Mouse (Mus musculus): ENCODE data around the gene Tiam1.

The Tiam1 gene

GRCm38 (mm10) chr16:89922458-89922857 lies 221.1 kb downstream of the Tiam1 start:
- DNase-seq (ENCODE audit: inconsistent age in 2 of 2, low spot score in 1 of 2): no peak

- DNase-seq (ENCODE audit: inconsistent age in 2 of 2, low spot score in 1 of 2): no peak
These were observed 222.2 kb downstream of the Tiam1 start for GRCm38 (mm10) chr16:89921370-89921769.

GRCm38 (mm10) chr16:89920417-89920816 lies 223.2 kb downstream of the Tiam1 start:
- no peak for DNase-seq (ENCODE audit: inconsistent age in 2 of 2, low spot score in 1 of 2)

- no peak for DNase-seq (ENCODE audit: inconsistent age in 2 of 2, low spot score in 1 of 2)
These were observed 226.2 kb downstream of the Tiam1 start for GRCm38 (mm10) chr16:89917404-89917803.

GRCm38 (mm10) chr16:89914946-89915345 lies 228.6 kb downstream of the Tiam1 start:
- no peak for DNase-seq (ENCODE audit: inconsistent age in 2 of 2, low spot score in 1 of 2)

- DNase-seq (ENCODE audit: inconsistent age in 2 of 2, low spot score in 1 of 2): no peak
These were observed 230.7 kb downstream of the Tiam1 start for GRCm38 (mm10) chr16:89912686-89913375.

DNA sequence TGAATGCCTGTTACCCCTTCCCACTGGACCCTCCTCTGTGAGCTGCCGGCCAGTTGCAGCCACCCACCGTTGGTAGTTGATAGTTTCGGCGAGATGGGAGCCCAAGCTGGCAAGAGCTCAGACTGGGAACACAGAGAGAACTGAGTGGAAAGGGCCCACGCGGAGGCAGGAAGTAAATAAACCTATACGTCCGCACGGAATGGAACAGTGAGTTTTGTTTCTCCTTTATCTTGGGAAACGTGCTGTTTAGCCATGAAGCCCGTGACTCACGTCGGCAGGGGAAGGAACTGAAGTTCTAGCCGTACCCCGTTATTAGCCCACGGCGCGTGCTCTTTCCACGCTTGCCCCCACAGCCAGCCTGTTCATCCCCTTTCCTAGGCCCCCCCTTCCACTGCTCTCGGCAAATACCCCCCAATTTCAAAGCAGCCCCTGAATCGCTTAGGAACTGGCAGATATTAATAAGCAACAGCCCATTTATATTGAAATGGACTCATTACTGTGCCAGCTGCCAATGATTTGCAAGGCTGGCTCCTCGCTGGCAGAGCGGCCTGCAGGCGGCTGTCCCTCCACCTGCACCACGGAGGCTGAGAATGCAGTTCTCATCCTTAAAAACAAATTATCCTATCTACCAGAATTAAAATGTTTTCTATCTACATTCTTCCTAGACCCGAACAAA lies 234.0 kb downstream of the Tiam1 start:
- no peak for DNase-seq (ENCODE audit: inconsistent age in 2 of 2, low spot score in 1 of 2)

GRCm38 (mm10) chr16:89907651-89908050 lies 235.9 kb downstream of the Tiam1 start:
- DNase-seq (ENCODE audit: inconsistent age in 2 of 2, low spot score in 1 of 2): no peak

DNA sequence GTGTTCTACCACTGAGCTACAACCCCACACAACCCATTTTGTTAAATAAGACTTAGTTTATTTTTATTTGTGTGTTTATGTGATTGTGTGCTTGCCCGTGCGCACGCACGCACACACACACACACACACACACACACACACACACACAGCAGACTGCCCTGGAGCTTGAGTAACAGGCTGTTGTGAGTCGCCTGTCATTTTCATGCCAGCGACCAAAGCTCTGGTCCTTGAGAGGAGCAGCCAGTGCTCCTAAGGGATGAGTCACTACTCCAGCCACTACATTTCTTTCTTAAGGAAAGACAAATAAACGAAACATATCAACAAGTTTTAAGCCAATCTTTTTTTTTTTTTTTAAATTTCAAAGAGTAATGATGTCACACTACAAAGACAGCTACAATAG lies 236.7 kb downstream of the Tiam1 start:
- DNase-seq (ENCODE audit: inconsistent age in 2 of 2, low spot score in 1 of 2): peak; percentile 73 to 78

DNA sequence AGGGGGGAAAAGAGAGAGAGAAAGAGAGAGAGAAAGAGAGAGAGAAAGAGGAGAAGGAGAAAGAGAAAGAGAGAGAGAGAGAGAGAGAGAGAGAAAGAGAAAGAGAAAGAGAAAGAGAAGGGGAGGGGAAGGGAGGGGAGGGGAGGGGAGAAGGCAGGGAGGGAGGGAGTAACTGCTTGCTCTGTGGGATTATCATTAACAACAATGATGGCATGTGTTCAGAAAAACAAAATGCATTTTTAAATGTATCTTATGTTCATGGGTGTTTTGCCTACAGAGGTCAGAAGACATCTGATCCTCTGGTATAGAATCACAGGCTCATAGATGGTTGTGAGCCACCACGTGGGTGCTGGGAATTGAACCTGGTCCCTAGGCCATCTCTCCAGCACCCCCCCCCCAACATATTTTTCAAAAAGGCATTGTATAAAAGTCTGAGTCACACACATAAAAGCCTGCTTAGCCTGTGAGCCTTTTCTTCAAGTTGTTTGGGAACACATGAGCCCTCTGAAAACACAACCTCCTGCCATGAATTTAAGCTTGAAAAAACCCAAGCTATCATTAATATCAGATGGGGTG lies 237.8 kb downstream of the Tiam1 start:
- DNase-seq (ENCODE audit: inconsistent age in 2 of 2, low spot score in 1 of 2): no peak

DNA sequence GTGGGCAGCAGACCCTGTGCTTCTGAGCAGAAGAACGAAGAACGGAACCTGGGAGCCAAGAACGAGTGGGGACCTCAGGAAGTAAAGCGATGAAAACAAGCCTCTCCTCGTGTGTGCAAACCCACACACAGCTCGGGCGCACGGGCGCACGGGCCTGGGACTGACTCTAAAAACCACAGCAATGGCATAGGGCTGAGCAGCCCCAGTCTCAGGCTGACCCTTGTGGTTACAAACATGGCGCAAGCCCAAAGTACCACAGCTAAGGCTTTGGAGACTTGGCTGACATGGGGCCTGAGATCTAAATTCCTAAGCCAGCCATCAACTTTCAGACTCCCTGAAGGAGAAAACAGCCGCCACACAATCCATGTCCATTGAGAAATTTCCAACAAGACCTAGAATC lies 239.4 kb downstream of the Tiam1 start:
- no peak for DNase-seq (ENCODE audit: inconsistent age in 2 of 2, low spot score in 1 of 2)

DNA sequence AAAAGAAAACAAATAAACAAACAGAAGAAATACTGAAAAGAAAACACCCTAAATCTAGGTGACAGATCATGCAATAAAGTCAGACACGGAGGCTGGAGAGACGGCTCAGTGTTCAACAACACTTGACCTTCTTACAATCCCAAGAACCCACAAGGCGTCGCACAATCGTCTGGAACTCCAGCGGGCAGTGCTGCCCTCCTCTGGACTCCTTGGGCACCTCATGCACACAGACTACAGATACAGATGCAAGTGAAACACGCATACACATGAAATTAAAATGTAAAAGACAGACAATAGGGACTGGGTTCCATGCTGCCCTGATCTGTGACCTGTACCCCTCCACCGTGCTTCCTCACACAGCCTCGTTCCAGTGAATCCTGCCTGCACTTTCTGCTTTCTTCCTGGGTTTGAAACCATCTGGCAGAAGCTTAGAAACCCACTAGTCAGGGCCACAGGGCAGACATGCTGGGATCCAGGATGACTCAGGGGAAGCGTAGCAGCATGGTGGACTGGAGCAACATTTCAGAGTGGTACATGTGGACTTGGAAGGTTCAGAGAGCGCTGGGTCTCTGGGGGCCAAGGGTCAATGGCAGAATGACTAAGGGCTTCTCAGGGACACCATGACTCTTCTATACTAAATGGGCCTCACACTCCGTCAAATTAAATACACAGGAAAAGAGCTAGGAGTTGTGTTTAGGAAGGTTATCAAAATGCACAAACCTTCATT lies 240.8 kb downstream of the Tiam1 start:
- peak; percentile 62 to 68 for DNase-seq (ENCODE audit: inconsistent age in 2 of 2, low spot score in 1 of 2)

DNA sequence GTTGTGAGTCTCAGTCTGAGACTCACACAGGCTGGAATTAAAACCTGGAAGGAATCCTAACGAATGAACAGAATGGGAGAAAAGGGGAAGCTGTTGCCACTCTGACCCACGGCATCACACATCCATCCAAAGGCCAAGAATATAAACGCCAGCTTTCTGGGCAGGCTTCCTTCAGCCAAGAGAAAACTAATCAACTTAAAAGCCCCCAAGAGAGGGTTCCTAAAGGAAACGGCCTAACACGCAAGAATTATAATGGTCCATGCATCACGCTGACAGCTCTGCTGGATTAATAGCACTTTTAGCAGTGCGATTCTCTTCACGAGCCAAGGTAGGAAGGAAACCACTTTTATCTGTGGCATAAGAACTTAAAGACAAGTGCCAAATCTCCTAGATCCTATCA lies 242.9 kb downstream of the Tiam1 start:
- no peak for DNase-seq (ENCODE audit: inconsistent age in 2 of 2, low spot score in 1 of 2)

- DNase-seq (ENCODE audit: inconsistent age in 2 of 2, low spot score in 1 of 2): no peak
These were observed 244.4 kb downstream of the Tiam1 start for GRCm38 (mm10) chr16:89899192-89899591.

- no peak for DNase-seq (ENCODE audit: inconsistent age in 2 of 2, low spot score in 1 of 2)
These were observed 245.3 kb downstream of the Tiam1 start for GRCm38 (mm10) chr16:89898299-89898625.

- DNase-seq (ENCODE audit: inconsistent age in 2 of 2, low spot score in 1 of 2): no peak
These were observed 245.8 kb downstream of the Tiam1 start for GRCm38 (mm10) chr16:89897547-89898298.

DNA sequence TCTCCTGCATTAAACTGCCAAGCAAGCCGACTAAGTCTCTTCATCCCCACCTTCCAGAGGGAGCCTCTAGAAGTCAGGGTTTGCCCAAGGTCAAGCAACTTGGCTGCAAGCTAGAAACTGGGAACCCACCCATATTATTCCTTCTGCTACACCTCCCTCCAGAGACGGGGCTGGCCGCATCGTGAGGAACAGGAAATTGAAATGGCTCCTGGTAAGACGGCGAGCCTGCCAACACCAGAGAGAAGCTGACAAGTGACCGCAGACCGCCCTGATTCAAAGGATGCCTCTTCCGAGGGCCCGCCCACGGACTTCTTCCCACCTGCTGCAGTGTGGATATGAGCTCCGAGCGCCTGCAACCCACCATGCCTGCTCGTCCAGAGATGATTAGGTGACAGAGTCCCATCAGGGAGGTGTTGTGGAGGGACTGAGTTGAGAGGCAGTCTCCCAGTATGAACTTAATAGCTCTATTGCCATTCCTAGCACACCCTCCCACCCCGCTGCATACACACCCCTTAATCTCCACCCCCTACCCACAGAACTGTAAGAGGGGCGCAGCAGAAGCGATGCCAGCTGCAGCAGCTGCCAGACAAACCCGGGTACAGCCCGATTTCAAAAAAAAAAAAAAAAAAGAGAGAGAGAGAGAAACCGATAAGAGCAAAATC lies 246.6 kb downstream of the Tiam1 start:
- DNase-seq (ENCODE audit: inconsistent age in 2 of 2, low spot score in 1 of 2): no peak

DNA sequence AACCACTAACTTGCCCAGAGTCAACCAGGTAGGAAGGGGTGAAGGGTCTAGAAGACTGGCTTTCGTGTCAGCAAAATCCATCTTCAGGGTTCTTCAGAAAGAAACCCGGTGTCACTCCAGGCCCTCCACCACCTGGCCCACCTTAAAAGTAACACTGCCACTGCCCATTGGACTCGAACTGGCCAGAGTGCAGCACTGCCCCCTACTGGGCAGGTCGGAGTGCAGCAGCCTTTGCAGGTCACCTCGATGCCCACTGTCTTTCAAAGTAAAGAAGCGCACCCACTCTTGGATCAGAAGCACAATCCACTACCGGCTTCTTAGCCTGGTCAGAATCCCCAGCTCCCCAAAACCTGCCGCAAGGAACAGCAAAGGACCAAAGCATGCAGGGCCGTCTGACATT lies 247.2 kb downstream of the Tiam1 start:
- DNase-seq (ENCODE audit: inconsistent age in 2 of 2, low spot score in 1 of 2): peak in 1 of 2 experiments; percentile 46

DNA sequence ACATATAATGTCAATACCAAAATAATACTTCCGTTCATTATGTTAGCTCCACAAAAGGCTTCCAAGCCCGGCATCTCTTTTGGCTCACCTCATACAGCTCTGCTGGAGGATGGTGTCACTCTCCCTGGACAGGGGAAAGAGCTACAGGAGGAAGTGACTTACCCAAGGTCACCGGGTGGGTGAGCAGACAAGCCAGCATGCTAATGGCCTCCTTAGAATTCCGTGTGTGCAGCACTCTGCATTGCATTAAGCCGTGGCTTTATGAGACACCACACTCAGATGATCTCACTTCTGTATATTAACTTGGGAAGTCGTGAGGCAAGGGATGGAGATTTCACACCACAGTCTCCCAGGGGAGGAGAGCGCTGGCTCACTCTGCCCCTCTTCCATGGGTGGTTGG lies 248.3 kb downstream of the Tiam1 start:
- no peak for DNase-seq (ENCODE audit: inconsistent age in 2 of 2, low spot score in 1 of 2)

DNA sequence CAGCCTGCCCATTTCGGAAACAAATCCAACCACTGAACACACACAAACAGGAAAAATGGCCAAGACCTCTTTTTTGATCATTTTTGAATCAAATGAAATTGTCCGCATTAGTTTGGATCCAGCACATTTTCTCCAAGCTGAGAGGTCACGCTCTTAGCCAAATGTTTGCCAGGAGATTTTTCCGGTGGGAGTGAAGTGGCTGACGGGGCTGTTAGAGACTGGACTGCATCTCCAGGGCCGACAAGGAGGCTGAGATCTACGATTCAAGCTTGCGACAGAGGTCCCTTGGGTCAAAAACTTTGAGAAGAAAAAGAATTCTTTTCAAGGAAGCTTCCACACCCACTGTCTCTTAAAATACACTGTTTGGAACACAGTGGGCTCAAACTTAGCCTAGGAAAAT lies 248.8 kb downstream of the Tiam1 start:
- no peak for DNase-seq (ENCODE audit: inconsistent age in 2 of 2, low spot score in 1 of 2)

All from adrenal gland, adult (tissue).